Mouse (Mus musculus): ENCODE results near the gene Tspan18. TPM values are rescaled to one million over a fixed set of nuclear protein-coding genes. Genes with fewer than 3 reads are reported as not detected.

Tspan18 gene
- total RNA-seq, 2 experiments from 2014 or later: not detected

DNA sequence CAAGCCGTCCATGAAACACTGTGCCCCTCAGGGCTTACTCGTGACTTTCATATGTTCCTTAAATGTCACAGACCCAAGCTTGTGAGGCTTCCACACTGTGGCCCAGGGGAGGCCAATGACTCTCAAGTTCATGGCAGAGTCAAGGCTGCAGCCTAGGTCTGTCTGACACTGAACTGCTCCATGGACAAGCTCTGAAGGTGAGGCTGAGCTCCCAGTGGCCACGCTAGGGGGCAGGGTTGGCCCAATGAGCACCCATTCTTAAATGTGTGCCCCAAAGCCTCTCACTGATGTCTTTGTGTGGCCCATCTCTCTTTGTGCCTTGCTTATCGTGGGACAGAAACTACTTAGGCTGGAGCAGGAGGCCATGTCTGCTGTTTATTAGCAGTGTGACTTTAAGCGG is 113.9 kb downstream of the Tspan18 start:
- ATAC-seq (replicated peaks; ENCODE audit: poor library complexity): no peak

DNA sequence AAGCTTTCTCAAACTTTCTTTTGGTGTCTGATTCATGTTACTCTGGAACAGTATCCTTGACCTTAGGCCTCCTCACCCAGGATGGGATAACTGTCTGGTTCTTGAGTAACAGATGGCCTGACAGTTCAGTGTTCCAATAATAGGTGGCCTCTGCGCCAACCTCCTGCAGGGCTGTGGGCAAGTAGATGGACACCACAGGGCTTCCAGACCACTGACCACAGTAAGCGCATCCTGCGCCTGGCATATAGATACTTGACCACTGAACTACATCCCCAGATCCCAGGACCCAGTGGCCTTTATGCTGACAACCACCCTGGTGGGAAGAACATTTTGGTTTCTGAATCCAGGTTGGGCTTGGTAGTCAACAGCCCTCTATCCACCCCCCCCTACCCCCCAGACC is 114.7 kb downstream of the Tspan18 start:
- ATAC-seq (replicated peaks; ENCODE audit: poor library complexity): no peak

DNA sequence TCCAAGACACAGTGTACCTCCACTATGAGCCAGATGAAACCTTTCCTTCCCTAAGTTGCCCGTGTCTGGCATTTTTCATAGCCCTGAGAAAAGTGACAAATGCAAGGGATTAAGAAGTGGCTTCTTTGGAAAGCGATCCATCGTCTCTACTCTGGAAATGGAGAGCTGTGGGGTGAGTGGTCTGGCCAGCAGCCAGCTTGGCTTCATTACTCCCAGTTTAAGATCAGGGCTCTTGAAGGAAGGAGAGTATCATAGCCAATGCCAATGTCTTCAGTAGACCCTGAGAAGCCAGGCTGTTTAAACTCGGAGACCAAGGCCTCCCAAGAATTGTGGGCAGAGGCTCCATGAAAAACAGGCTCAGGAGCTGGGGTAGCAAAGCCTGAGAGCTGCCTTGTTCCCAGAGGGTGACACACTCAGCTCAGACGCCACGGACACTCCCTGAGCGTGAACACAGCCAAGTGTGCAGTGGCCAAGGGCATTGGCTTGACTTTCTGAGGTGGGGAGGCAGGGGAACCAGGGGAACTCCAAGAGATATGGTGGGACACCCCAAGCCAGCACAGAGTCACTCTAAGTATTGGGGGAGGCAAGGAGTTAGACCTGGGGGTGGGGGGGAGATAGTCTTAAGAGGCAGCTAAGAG is 115.8 kb downstream of the Tspan18 start:
- no peak for ATAC-seq (replicated peaks; ENCODE audit: poor library complexity)

DNA sequence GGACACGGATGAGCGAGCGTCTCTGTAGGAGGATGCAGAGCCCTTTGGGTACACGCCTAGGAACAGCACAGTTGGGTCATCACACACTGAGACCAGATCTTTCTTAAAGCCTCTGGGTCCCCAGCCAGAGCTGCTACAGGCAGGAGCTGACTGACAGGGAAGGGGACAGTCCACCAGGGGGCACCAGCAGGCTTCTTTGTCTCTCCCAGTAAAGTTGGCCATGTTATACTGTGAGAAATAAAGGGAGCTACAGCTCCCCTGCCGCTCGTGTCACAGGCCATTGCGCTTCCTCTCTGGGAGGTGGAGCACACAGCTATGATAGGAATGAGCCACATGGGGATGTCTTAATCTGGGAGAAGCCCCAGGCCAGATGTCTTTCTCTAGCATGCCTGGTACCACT is 117.3 kb downstream of the Tspan18 start:
- peak; percentile 84 for ATAC-seq (replicated peaks; ENCODE audit: poor library complexity)

DNA sequence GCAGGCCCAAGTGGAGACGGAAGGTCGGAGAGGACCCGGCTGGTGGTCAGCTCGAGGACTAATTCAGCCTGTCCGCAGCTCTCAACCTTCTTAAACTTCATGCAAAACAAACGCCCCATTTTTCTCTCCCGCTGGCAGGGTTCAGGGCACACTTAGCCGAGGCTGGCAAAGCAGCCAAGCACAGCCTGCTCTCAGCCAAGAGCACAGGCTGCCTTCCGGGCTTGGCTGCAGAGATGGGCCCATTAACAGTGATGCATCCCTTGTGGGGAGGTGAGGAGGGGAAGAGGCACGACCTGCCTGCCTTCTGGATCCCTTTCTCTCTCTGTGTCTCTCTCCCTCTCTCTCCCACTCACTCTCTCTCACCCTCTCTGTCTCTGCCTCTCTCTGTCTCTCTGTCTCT is 118.5 kb downstream of the Tspan18 start:
- no peak for ATAC-seq (replicated peaks; ENCODE audit: poor library complexity)

DNA sequence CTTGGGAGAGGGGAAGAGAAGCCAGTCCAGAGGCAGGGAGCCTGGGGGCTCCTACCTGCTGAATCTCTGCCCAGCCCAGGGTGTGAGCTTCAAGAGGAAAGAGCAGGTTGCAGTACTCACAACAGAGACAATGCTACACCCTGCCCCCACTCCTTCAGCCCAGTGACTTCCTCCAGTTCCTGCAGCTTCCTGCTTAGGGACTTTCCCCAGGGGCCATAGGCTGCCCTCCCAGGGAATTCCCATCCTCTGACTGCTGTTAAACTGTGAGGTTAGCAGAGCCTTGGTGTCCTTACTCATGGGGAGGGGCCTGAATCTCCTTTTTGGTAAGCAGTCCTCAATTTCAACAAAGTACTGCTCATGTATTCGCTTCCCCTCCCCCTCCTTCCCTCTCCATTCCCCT is 120.1 kb downstream of the Tspan18 start:
- ATAC-seq (replicated peaks; ENCODE audit: poor library complexity): no peak

DNA sequence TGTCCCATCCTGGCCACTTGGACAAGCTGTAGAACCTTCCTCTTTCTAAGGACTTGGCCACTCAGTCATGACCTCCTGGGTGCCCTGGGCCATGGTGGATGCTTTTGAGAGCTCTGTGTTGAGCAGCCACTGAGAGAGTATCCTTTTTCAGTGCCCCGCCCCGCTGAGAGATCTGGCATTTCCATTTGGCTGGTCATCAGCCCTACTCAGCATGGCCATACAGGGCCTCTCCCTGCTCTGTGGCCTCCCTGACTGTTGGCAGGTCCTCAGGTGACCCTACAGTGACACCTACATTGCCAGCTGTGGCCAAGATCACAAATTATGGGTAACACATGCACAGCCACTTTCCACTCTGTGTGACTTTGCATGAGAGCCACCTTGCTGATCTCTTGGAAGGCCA is 121.4 kb downstream of the Tspan18 start:
- no peak for ATAC-seq (replicated peaks; ENCODE audit: poor library complexity)

DNA sequence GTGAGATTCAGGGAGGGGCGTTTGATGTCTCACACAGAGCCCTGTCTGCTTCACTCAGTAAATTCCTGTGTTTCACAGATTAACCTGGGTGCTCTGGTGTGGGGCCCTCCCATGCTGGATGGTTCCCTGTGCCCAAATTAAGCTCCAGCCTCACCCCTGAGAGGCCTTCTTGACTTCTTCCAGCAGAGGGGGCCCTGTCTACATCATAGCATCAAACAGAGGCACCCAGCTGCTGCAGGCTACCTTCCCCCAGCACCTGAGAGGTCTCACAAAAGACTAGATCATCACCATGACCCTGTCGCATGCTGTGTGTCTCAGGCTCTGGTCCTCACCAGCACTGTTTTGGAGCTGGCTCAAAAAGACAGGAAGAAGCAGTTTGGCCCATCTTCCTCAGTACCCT is 121.9 kb downstream of the Tspan18 start:
- no peak for ATAC-seq (replicated peaks; ENCODE audit: poor library complexity)

DNA sequence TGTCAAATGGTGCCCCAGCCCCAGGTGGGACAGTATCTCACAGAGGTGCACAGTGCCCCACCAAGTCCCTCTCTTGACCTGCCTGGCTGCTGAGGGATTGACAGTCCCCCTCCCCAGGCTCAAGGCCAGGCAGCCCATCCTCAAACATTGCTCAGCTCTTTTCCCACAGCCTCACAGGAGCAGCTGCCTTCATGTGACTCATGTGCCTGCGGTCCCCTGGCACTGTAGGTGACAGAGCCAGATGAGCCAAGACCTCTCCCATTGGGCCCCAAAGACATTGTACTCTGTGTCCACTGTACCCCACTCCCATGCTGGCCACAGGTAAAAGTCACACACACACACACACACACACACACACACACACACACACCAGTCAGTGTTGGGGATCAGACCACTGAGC is 128.2 kb downstream of the Tspan18 start:
- ATAC-seq (replicated peaks; ENCODE audit: poor library complexity): no peak

DNA sequence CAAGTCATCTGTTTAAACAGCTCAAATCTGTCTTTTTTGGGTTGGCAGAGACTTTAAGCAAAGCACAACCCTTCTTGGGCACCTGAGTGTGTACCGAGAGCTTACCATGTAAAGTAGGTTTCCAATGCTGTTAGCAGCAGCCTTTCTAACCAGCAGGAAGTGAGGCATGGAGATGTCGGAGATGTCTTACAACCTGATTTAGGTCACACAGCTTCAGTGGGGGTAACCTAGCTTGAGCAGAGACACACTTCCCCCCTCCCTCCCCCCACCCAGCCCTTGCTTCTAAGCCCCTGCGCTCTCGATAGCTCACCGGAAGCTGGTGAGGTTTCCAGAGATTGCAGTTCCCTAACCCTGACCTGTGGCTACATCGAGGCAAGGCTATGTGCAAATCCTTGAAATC is 129.7 kb downstream of the Tspan18 start:
- ATAC-seq (replicated peaks; ENCODE audit: poor library complexity): 0 out of 2 replicates have a peak, but pooled peaks have one; percentile 32

DNA sequence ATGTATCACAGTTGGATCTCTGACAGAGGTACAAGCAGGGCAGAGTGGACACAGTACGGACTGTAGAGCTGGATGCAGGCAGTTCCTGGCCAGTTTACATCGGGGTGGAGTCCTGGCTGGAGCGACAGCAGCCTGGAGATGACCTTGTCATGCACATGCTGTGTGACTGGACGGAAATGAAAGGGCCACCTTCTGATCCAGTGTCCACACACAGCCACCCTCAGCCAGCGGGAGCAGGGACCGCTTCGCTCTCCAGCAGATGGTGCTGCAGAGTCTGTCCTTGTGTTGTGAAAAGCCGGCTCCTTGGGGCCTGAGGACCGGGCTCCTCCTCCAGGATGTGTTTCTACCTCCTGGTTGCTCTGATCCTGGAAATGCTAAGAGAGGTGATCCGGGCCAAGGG is 130.6 kb downstream of the Tspan18 start:
- ATAC-seq (replicated peaks; ENCODE audit: poor library complexity): peak; percentile 19; the same call in 1 of the 2 replicates

DNA sequence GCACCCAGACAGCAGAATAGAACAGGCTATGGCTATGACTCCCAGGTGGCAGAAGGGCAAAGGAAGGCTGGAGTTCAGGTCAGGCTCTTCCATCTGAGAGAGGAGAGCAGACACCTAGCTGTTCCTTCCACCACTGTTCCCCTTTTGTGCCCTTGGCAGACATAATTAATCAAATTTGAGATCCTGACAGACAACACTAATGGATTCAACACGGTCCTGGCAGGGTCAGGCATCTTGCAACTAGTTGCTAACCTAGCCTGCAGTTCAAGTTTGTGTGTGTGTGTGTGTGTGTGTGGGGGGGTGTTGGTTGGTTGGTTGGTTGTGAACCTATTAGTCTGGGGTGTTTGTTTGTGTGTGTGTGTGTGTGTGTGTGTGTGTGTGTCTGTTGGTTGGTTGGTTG is 131.5 kb downstream of the Tspan18 start:
- no peak for ATAC-seq (replicated peaks; ENCODE audit: poor library complexity)

DNA sequence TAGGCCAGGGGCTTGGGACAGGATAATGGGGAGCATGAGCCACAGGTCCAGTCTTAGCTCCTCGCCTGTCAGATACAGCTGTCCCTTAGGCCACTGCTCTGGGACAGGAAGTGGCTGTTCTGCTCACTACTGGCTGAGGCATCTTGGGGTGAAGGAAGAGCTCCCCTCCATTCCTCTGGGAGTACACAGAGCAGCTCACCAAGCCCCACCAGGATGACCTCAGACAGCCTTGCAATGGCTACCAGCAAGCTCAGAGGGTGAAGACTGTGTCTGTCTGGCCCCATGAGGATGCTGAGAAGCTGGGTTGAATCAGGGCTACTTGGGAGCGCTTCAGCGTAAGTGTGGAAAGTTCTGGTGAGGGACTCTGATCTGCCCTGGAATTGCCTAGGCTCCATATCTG is 132.3 kb downstream of the Tspan18 start:
- ATAC-seq (replicated peaks; ENCODE audit: poor library complexity): no peak

DNA sequence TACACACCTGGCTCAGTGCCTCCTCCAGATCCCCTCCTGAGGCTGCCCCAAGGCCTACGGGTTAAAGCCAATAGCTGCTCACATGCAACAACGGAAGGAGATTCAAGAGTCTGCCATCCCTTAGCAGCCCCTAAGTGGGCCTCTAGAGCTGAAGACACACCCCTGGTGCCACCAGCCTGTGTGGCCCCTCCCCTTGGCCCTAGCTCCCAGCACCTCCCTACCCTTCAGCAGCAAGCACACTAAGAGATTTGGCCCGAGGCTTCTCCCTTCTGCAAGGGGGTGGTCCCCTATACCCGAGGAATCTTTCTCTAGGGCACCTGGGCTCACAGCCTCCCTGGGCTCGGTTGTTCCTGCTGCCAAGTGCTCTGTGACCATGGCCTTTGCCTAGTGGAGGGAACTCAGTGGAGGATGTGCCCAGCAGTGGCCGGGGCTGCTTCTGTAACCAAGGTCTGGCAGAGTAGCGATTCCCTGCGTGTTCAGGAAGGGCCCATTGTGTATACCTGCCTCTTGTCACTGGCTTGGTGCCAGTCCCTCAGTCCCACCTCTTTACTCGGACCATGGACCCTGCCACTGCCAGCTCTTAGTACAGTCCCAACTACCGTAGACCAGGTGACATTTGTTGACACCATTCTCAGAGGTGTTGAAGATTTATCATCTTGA is 133.5 kb downstream of the Tspan18 start:
- ATAC-seq (replicated peaks; ENCODE audit: poor library complexity): no peak

DNA sequence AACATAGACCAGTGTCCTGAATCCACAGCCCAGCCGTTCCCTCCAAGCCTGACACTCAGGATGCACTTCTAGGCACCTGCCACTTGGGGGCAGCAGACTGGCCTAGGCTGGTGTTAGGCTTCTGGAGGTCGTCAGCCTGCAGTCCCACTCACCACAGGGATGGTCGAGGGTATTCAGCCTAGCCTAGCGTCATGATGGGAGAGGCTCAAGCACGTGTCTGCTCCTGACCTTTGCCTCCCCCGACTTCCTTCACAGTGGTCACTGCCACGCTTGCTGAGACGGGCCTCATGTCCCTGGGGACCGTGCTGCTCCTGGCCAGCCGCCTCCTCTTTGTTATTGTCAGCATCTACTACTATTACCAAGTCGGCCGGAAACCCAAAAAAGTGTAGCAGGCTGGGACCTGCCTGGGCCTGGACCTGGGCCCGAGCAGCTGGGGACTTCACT is 134.8 kb downstream of the Tspan18 start:
- peak; percentile 77 for ATAC-seq (replicated peaks; ENCODE audit: poor library complexity)

DNA sequence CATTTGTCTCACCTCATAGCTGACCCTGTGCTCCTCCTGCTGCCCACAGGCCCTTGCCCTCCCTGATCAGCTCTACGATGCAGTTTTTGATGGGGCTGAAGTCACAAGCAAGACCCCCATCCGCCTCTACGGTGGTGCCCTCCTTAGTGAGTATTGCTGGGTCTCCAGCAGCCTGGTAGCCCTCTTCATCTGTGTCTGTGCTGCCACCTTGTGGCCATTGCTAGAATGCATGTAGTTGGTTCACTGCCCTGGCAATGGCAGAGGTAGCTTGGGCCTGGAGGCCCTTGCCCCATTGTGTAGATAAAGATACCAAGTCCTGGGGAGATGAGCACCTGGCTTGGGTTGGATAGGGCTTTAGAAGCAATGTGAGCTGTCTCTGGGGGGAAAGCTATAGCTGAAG is 135.5 kb downstream of the Tspan18 start:
- peak; percentile 86 for ATAC-seq (replicated peaks; ENCODE audit: poor library complexity)

DNA sequence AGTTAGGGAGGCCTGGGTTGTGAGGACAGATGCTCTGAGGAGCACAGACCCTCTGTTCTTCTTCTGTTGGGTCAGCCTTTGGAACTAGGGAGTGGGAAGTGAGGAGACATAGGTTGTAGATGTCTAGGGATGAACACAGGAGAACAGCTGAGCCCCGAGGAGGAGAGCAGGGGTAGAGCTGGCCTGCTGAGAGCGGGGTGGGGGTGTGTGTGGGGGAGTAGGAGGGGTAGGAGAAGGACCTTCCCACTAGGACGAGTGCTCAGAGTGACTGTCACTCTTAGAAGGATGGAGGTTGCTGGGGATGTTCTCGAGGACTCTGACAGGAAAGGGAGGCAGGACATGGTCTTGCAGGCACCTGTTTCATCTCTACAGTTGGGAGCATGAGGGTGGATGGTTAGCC is 140.5 kb downstream of the Tspan18 start:
- ATAC-seq (replicated peaks; ENCODE audit: poor library complexity): no peak

DNA sequence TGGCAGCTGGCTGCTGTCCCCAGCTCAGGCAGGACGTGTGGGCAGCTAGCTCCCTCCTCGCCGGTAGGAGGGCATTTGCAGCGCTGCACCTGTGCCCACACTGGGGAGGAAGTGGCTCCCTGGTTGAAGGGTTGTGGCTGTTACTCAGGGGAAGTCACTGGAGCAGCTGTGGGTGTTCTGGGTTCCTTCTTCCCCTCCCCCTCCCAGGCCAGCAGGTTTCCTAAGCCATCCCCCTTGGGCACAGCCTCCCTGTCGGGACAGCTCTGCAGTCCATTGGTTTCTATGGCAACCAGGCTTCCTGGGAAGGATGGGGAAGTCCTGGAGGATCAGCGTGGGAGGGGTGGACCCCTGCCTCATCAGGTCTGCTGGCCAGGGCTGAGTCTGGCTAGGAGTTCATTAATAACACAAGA is 141.6 kb downstream of the Tspan18 start:
- ATAC-seq (replicated peaks; ENCODE audit: poor library complexity): peak; percentile 84

DNA sequence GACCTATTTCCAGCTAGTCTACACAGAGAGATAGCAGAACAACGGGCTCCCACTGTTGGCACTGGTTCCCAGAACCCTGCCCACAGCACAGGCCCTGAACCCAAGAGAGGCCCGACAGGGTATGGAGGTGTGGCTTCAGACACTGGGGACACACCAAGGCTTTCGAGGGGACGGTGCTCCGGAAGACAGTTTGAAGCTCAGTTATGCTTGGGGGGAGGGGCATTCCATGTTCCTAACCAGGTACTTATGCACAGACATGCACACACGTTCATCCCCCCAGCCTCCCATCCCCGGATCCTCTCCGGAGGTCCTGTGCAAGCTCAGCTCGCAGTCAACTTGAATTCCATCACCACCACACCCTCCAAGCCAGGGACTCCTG is 142.1 kb downstream of the Tspan18 start:
- ATAC-seq (replicated peaks; ENCODE audit: poor library complexity): no peak; the same call in 1 of the 2 replicates

DNA sequence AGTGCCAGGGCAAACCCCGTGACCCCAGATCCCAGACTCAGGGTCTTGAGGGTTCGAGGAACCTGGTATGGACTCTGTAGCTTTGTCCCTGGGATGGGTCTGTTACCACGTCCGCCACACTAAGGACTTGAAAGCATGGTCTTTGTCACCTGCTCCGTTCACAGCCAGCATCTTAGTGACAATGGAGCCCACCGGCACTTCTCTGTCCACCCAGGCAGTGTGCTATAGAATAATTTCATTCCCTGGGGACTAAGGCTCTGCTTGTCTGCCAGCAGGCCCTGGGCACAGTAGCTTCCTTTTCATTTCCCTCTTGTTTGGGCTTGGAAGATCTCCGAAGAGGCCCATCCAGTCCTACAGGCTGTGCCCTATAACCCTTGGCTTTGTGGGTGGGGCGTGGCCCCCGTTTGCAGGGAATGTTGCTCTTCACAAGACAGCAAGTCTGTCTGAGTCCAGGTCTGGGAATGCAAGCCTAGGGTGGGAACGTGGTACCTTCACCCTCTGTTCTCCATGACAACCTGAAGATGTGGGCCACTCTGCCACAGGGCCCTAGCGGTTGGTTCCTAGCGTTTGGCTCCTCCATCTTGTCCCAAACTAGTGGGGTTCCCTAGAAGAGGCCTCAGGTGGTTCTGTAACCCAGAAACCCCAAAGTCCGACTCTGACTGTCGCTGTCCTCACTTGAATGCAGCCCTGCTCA is 142.7 kb downstream of the Tspan18 start:
- ATAC-seq (replicated peaks; ENCODE audit: poor library complexity): no peak

DNA sequence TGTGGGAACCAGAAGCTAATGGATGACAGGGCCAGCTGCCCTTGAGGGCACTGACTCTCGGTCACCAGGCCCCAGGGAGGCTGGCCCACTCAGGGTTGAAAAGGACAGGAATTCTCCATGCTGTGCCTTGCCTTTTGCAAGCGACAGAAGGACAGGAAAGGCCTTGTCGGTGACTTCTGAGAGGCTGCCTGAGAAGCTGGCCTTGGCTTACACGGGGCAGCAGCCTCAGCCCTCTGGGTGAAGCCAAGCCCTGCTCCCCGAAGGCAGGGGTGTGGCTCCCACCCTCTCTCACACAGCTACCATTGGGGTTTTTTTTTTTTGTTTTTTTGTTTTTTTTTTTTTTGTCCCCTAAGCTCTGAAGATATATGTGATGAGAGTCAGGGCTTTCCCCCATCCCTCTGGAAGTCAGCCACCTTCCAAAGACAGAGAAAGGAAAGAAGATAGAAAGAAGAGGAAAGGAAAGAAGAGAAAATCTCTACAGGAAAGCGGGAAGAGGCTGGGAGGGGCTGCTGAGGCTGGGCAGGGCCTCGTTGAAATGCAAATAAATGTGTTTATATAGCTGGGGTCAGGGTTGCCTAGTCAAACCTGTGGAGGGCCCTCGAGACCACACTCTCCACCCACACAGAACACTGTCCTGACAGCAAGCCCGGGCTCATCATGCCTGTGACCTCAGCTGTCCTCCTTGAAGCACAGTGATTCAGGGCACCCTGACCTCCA is 143.4 kb downstream of the Tspan18 start:
- no peak for ATAC-seq (replicated peaks; ENCODE audit: poor library complexity)
